Mouse (Mus musculus) gastrocnemius, adult 18-20 months (tissue): ENCODE data around the gene Angptl6. TPM values are rescaled to one million over a fixed set of nuclear protein-coding genes. Genes with fewer than 3 reads are reported as not detected.

Source experiments
- DNase-seq: peaks from one replicate; pipeline ENCODE4 v3.0.0; 2021; ENCODE audit warnings: low spot score
- long read RNA-seq, 2 experiments: library from polyadenylated mRNA; stranded (forward); transcript quantifications; one replicate each; pipeline ENCODE4 v2.0.0; 2021
- total RNA-seq, 2 experiments: library from RNA; stranded (reverse); gene quantifications; 2 replicates each; pipeline ENCODE4 v1.2.3; 2021

The Angptl6 gene
- 1 to 10 TPM; 5.9 to 7.3 TPM for total RNA-seq
- long read RNA-seq, experiment 1, partial matches to known transcripts, result 14 of 14 reads
- long read RNA-seq, experiment 1, other reads (novel, unspliced or antisense), result 0 of 14 reads
- long read RNA-seq, experiment 2, partial matches to known transcripts, result 11 of 14 reads
- long read RNA-seq, experiment 2, other reads (novel, unspliced or antisense), result 3 of 14 reads

DNA sequence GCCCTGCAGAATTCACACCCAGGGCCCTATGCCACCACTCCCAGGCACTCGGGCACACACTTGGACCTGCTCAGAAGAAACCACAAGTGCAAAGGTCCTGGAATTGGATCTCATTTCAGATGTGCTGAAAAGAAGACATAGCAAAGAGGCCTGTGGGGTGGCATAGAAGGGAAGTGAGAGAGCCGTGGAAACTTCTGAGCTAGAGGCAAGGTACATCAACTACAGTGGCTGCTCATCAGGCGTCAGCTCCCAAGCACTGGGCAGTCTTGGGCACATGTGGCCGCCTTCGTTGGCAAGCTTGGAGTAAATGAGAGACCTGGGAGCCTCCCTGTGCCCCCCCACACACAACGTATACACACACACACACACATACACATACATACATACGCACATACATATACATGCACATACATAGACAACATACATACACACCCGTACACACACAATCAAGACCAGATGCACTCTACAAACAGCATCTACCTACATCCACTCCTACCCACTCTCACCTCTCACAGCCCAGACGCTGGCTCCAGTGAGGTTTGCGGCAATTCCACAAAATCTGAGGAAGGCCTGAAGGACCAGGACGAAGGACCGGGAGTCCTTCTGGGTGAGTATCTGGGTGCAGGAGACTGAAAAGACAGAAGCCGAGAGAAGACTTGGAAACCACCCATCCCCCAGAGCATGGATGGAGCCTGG, at the start of gene Angptl6:
TSS of gene Angptl6 (minus strand) at position 631 of the 696 bp plus-strand sequence.
- no peak for DNase-seq

DNA sequence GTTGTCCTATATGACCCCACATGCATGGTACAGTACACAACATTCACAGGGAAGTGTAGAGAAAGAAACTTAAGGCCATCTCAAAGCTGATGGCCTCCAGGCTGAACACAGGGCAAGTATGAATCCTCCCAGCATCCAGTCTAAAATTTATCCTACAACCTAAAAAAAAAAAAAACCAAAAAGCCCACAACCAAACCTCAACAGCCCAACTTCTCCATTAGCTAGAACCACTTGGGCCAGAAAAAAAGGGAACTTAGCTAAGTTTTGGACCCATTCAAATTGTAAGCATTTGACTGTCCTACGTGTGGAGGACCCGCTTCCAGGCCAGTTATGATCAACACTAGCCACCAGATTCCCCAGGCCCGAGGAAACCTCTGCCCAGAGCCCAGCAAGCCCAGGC, 43.7 kb upstream of the Angptl6 start:
- no peak for DNase-seq

DNA sequence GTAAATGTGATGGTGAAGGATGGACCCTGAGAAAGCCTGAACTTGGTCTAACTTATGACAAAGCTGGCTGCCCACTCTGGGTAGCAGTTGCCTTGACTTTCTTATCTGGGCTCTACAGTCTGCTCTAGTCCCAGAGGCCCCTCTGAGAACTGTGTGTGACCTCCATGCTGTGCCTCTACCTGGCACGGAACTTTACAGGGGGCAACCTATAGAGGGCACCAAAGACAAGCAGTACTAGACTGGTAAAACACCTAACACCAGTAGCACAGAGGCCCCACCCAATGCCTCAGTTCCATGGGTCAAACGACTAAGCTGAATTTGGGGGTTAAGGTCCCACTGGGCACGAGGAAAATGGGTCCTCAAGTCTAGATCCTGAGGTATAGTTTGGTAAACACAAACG, 36.6 kb upstream of the Angptl6 start:
- DNase-seq, result peak; percentile 27

DNA sequence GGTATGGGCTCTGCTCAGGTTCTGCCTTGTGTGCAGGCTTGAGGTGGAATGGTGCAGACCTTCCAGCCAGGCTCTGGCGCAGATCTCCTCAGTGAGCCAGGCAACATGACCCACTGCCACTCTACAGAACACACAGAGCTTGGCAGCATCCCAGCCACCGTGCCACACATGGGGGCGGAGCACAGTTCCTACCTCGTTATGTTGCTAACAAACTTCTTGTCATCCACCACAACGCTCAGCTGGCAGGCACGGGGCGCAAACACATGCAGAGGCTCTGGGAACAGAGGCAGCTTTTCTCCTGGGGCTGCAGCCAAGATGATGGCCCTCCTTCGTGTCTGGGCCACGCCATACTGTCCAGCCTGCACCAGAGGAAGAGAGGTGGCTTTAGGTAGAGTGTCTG, 30.4 kb upstream of the Angptl6 start:
- DNase-seq, result no peak

DNA sequence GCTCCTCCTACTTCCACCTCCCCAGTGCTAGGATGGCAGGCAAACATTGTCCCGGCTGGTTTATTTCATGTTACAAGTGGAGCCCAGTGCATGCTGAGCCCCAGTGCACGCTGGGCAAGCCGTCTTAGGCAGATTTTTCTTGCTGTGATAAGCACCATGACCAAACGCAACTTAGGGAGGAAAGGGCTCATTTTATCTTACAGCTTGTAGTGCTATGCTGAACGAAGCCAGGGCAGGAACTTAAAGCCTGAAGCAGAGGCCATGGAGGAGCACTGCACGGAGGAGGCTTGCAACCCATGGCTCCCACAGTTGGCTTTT, 22.6 kb upstream of the Angptl6 start:
- DNase-seq, result no peak

DNA sequence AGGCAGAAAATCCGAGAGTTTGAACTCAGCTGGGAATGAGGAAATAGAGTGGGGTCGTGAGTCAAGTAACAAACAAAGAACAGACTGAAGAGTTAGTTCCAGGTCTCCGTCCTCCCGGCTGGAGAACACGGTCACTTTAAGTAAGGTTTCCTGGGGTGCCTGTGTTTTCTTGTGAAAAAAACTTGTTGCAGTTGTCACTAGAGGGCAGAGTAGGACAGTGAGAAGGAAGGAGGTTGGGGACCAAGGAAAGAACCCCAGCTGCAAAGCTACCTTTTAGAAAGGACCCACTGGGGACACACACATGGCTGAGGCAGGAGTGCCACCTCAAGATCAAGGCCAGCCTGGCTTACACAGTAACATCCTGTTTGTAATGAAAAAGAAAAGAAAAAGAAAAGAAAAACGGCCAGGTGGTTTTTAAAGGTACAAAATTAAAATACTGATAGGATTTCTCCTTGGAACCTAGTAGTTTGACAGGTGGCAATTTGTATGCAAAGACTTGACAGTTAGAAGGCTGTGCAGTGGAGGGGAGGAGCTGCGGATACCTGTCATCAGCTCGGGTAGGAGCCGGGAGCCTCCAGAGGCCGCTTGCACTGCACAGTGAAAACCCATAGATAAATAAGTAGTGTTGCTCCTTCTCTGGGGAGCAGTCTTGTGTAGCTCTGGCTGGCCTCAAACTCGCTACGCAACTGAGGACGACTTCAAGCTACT, 22.1 kb upstream of the Angptl6 start:
- peak; percentile 56 for DNase-seq

DNA sequence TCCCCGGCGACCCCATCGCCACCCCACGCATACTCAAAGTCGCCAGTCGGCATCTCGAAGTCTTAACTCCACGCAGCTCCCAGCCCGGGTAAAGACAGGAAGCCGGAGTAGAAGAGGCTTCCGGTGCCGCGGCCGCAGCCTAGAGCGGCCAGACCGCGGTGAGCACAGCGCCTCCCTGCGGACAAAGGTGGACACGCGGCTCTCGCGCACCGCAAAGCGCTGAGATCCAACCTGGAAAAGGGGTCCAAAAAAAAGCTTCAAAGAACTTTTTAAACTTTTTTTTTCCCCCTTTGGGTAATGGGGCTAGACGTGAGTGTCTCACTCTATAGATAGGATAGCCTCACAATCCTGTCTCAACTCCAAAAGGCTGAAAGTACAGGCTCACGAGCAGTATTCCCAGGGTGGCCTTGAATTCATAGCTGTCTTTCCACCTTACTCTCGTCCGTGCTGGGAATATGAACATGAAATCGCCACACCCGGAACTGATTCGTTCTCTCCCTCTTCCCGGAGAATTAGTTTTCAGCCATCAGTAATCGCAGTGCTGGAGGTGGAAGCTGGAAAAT, 19.1 kb upstream of the Angptl6 start, which contains the start of gene Eif3g:
TSS of gene Eif3g (minus strand) at position 113 of the 563 bp plus-strand sequence.
- DNase-seq, result peak; percentile 83

DNA sequence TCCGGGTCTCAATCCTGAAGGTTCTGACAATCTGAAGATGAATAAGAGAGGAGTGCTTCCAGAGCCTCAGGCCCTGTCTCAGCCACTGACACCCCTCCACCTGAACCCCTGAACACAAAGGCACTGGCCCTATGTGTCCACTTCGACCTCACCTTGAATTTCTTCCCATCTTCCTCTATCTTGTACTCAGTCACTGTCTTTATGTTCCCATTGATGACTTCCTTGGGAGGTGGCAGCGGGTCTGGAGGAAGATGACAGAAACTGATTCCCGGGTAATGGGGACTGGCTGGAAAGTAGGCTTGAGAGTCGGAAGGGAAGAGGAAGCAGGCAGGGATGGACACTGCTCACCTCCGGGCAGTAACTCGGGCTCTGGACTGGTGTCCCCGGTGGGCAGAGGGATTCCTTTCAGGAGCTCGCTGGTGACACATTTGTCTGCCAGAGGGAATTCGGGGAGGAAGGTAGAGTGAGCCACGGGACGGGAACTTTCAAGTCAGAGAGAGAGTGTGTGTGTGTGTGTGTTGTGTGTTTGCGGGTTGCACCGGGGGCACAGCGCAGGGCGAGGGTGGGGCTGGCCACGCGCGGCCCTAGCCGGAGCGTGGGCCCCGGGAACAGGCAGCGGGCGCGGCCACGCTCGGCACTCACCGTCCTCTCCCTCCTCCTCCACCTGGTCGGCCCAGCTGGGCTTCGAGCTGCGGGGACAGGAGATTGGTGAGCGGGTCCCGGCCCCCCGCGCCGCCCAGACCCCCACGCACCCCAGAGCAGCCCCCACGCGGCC, 18.4 kb upstream of the Angptl6 start:
- no peak for DNase-seq

DNA sequence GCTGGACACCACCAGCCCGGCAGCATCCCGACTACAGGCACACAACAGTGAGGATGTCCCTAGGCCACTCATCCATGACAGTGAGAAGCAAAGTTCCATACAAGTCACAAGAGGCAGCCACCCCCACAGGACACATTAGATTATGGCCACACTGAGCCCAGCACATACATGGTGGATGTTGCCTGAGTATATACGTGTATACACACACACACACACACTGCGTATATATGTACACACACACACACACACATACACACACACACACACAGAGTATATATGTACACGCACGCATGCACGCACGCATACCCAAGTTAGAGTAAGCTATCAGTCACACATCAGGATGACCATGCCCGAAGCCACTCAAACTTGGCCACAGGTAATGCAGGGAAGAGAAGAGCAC, 15.9 kb upstream of the Angptl6 start:
- DNase-seq, result no peak

DNA sequence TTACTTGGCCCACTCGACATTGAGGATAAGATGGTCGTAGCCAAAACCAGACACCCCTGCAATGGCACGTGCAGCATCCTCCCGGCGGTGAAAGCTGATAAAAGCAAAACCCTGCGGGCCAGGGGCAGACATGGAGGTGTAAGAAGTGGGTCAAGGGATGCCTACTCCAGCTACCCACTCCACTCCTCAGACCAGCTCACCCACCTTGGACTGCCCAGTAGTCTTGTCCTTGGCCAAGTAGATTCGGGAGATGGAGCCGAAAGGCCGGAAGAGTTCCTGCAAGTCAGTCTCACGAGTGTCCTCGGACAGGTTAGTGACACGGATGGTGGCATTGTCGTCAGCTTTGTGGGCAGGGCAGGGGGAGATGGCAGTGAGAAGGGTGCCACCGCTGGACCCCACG, 15.1 kb upstream of the Angptl6 start:
- no peak for DNase-seq

DNA sequence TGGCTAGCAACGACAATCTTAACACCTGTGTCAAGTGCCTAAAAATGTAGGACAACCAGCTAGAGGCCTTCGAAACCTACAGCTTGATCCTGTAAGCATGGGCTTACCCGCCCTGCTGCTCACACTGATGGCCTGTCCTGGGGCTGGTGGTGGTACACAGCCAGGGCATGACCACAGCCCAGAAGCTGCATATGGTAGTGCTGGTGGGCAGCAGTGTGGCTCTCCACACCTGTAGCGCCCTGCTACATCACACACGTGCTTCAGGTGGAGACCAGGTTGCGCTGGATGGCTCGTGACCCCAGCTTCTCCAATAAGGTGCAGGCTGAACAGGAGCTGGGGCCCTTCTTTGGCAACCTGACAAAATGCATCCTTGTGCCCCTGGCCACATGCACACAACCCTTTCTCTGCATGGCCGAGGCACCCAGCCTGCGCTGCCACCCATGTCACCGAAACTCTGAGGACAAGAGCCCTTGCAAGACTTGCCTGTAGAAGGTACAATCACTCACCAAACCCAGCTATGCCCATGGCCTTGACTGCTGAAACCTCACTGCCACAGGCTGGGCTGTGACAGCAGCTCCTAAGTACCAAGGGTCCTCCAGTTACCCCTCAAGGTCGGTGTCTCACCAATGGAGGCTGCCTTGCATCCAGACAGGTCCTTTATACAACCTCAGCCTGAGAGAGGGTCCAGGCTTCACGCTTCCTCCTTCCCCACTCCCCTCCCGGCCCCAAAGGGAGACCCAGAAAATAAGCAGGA, 14.2 kb upstream of the Angptl6 start:
- DNase-seq, result no peak

DNA sequence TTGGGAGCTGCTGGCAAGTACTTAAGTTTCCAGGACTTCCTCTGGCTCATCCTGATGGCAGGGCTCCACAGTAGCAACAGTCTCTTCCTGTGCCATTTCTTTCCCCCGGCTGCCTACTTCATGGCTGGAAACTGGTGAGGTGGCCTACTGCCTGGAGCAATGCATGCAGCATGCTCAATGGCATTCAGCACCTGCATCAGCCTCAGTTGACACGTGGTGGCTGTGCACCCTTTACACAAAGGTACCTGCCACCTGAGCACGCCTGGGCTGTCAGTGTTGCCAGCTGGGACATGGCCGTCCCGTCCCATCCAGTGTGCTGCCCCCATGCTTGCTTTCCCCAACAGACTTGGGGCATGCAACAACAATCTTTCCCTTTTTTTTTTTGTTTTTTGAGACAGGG, 13.5 kb upstream of the Angptl6 start:
- no peak for DNase-seq

DNA sequence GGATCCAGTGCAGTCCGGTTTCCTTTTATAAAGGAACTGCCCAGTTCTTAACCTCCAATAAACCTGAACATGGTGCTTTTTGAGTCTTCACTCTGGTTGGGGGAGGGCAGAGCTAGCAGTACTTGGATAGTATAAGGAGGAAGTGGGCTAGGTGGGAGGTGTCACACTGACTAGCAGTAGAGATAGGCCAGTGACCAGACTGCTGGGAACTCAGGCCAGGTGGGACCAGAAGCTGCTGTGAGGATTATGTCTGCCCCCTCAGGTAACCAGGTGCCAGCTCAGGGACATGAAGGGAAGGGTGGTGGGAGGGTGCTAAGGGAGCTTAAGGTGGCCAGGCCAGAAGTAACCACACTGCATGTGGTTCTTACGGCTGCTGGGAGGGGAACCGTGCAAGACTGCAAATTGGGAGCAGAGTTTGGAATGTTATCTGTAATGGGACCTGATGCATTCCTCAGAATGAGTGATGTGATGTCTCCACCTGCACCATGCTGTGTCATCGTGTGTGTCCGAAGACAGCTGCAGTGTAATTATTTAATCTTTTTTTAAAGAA, 12.7 kb upstream of the Angptl6 start:
- no peak for DNase-seq

DNA sequence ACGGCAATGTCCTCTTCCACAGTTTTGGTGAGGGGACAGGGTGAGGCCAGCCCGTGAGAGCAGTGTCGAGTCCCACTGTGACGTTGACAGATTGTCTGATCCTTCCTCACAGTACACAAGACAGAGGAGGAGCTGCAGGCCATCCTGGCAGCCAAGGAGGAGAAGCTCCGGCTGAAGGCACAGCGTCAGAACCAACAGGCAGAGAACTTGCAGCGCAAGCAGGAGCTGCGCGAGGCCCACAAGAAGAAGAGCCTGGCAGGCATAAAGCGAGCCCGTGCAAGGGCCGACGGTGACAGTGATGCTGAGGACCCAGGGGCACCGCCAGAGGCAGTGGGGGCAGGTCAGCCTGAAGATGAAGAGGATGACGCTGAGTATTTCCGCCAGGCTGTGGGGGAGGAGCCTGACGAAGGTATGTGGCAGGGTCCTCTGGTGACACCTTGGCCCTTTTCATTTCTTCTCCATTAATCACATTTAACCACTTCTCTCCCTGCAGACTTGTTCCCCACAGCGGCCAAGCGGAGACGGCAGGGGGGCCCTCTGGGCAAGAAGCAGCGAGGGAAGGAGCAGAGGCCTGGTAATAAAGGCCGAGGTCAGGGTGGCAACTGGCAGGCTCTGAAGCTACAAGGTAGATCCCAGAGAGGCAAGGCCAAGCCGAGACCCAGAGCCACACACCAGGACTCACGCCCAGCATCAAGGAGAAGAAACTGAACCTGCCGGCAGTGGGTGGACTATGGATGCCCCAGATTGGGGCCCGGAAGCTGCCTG, 12.0 kb upstream of the Angptl6 start:
- DNase-seq, result no peak

DNA sequence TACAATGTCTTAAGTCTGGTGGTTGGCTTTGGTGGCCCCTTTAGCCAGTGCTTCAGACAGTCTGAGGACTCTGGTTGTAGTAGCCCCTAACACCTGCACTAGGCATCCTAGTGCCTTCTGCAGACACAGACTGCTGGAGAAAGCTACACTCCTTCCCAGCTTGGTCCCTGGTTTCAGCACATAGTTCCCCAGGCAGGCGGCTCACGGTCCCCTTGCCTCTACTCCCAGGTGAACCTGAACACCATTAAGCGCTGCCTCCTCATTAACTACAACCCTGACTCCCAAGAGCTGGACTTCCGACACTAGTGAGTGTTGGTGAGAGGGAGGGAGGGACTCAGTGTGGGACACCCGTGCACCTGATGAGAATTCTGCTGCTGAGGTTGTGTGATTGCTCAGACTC, 10.9 kb upstream of the Angptl6 start:
- no peak for DNase-seq

DNA sequence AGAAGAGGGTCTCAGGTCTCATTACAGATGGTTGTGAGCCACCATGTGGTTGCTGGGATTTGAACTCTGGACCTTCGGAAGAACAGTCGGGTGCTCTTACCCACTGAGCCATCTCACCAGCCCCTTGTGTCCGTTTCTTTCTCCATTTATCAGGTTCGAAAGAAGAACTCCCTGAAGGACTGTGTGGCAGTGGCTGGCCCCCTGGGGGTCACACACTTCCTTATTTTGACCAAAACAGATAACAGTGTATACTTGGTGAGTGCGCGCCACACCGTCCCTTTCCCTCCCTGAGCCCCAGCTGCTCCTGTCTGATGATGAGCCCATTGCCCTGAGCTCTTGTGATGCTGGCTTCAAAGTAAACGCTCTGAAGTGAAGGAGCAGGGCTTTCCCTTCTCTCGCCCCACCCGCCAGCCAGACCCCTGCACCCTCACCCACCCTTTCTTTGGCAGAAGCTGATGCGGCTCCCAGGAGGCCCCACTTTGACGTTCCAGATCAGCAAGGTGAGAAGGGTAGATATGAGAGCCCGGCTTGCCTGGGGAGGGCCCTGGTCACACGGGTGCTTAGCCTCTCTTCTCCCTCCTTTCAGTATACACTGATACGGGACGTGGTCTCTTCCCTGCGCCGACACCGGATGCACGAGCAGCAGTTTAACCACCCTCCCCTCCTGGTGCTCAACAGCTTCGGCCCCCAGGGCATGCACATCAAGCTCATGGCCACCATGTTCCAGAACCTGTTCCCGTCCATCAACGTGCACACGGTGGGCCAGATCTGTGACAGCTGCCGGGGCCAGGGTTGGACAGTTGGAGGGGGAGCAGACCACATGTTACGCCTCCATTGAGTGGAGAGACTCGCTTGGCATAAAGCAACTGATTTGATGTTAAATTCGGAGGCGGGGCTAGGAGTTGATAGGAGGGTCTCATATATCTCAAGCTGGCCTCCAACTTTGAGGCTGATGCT, 9.9 kb upstream of the Angptl6 start:
- no peak for DNase-seq

DNA sequence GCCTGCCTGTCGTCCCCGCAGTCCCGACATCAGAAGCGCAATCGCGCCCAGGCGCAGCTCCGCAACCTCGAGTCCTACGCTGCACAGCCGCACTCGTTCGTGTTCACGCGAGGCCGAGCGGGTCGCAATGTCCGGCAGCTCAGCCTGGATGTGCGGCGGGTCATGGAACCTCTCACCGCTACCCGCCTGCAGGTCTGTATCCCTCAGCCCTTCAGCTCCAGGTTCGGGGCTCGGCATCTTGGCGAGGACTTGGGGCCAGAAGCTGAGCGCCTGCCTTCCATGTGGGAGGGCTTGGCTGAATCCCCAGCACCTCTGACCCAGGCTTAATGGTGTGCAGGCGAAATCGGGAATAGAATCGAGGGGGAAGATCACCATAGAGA, 8.8 kb upstream of the Angptl6 start:
- DNase-seq, result no peak

DNA sequence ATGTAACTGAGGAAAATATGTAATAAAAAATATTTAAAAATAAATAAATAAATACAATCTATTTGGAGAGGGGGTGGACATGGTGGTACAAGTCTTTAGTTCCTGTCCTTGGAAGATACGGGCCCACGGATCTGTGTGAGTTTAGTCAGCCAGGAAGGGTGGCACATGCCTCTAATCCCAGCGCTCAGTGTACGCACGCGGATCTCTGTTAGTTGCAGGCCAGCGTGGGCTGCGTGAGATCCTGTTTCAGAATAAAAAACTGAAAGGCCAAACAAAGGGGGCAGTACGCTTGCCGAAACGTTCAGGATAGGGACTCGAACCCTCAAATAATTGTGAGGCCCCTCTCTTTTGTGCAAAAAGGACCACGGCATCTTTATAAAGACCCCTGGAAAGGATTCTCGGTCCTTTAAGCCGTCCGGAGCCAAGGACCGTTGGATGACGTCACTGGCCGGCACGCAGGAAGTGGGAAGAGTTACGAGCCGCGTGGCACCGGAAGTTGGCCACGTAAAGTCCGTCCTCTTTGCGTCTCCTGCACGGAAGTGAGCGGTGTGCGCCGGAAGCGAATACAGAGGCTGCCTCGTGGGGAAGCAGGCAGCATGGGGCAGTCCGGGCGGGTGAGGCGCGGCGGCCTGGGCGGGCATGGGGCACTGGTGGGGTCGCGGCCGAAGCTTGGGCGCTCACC, 8.3 kb upstream of the Angptl6 start, which contains the start of gene Ppan:
TSS of gene Ppan (plus strand) at position 472 of the 682 bp plus-strand sequence.
- peak; percentile 96 for DNase-seq
